Mouse (Mus musculus) intestine, embryonic 16.5 days (tissue): ENCODE measurements around the gene Gm35549. TPM values are rescaled to one million over a fixed set of nuclear protein-coding genes. Genes with fewer than 3 reads are reported as not detected.

Experiments
- ATAC-seq: fragments of 200-750 bp; cut with Nextera tagmentation; 2 replicates; pipeline ENCODE4 v1.8.0; 2017; ENCODE audit warnings: moderate TSS enrichment, moderate library complexity
- H3K27ac ChIP-seq: fragments of 300-500 bp; sonication (generic); 2 replicates; pipeline ENCODE4 v1.5.1; 2014; ENCODE audit warnings: mild to moderate bottlenecking, low read length
- H3K27me3 ChIP-seq: fragments of 300-500 bp; sonication (generic); replicated peaks from 2 replicates; pipeline ENCODE4 v1.6.1; 2014; ENCODE audit warnings: low read length, control low read depth, mixed read lengths; ENCODE audit not compliant: control insufficient read depth, insufficient read depth
- H3K36me3 ChIP-seq: fragments of 300-500 bp; sonication (generic); 2 replicates; pipeline ENCODE4 v1.6.1; 2014; ENCODE audit warnings: low read length, control low read depth; ENCODE audit not compliant: control insufficient read depth, insufficient read depth
- H3K4me1 ChIP-seq: fragments of 300-500 bp; sonication (generic); 2 replicates; pipeline ENCODE4 v1.6.1; 2014; ENCODE audit warnings: low read length, control low read depth, mixed read lengths; ENCODE audit not compliant: control insufficient read depth, insufficient read depth
- H3K4me2 ChIP-seq: fragments of 300-500 bp; sonication (generic); 2 replicates; pipeline ENCODE4 v1.6.1; 2014; ENCODE audit warnings: low read depth, low read length, control low read depth
- H3K4me3 ChIP-seq: fragments of 300-500 bp; sonication (generic); 2 replicates; pipeline ENCODE4 v1.5.1; 2014; ENCODE audit warnings: mild to moderate bottlenecking, low read length
- H3K9ac ChIP-seq: fragments of 300-500 bp; sonication (generic); 2 replicates; pipeline ENCODE4 v1.6.1; 2014; ENCODE audit warnings: low read depth, low read length
- H3K9me3 ChIP-seq: fragments of 300-500 bp; sonication (generic); 2 replicates; pipeline ENCODE4 v1.6.1; 2016; ENCODE audit warnings: low read length, control low read depth; ENCODE audit not compliant: control insufficient read depth
- WGBS: fragments of 180-500 bp; shearing (Covaris S2); extraction: QIAGEN DNeasy Blood & Tissue Kit; methylation state at CpG from one replicate; pipeline ENCODE4 v1.1.7; 2014; 5-methylcytosine and 5-hydroxymethylcytosine counted together
- polyA plus RNA-seq: library from polyadenylated mRNA; unstranded; fragments of >200 nt; fragmentation: Nextera tagmentation; extraction: Ambion mirVana; gene quantifications from 2 replicates; pipeline ENCODE4 v1.2.1, GENCODE M21; 2015

Gene Gm35549
- polyA plus RNA-seq = 0.23 TPM in 1 of 2 replicates, not detected in the other

DNA sequence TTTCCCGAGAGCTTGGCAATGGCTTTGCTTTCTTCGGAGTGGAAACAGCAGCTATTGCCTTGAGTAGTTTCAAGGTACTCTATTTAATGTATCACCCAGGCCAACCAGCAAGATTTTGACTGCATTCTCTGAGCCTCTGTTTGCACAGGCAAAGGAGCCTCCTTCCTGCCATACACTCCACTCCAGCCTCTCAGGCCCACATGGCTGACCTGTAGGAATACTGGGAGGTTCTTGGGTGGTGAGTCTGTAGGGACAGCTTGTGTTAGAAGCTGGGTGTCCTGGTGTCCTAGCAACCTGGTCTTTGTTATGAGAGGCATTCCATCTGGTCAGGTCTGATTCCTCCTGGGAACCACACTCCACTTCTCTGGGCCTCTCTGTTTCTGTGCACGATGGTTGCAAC is at the start of gene Gm35549:
Gene Gm35549, minus strand, starts transcription at position 276 of the 400 bp plus-strand sequence.
- H3K27ac ChIP-seq = no peak within 1 kb of the TSS
- no peak for ATAC-seq
- no peak within 1 kb of the TSS for H3K4me3 ChIP-seq
- H3K9ac ChIP-seq = no peak within 1 kb of the TSS
- WGBS = 71% methylated on average over 3 of the region's 3 CpGs
- H3K36me3 ChIP-seq = no peaks in the 10 kb centered on the region
- no peaks in the 10 kb centered on the region for H3K4me1 ChIP-seq
- H3K4me2 ChIP-seq = no peak within 1 kb of the TSS
- H3K27me3 ChIP-seq = no peaks in the 10 kb centered on the region
- H3K9me3 ChIP-seq = no peaks in the 10 kb centered on the region

- Histone ChIP-seq H3K4me1 (no peaks in the 10 kb centered on the region), H3K27me3 (no peaks in the 10 kb centered on the region), H3K9me3 (no peaks in the 10 kb centered on the region; the same call in 1 of the 2 replicates), H3K4me3 (peak overlapping the region; percentile 81), H3K9ac (peak overlapping the region; percentile 88), H3K27ac (no peak overlapping the region; the same call in 1 of the 2 replicates), H3K4me2 (peak overlapping the region; percentile 83), H3K36me3 (no peaks in the 10 kb centered on the region)
- ATAC-seq = peak; percentile 93
- WGBS = 6% methylated on average over 54 of the region's 54 CpGs
These were observed 42.7 kb upstream of the Gm35549 start for GRCm38 (mm10) chr9:122886372-122887179.

DNA sequence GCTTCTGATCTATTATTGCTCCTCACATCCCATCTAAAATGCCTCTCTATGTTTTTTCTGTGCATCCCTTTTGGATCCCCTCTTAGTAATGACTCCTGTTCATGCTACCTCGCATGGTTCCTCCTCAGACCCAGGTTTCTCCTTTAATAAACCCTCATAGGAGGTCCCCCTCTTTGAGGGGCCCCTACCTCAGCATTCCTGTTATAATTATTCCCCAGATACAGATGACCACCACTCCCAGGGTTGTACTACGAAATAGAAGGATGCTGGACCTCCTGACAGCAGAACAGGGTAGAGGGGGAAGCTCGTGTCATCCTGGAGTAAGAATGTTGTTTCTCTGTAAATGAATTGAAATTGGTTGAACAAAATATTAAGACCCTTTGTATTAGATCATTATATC is 41.5 kb upstream of the Gm35549 start, which contains the start of gene Zkscan7:
Gene Zkscan7, plus strand, starts transcription at position 301 of the 400 bp plus-strand sequence.
- H3K27ac ChIP-seq = no peak within 1 kb of the TSS
- H3K4me1 ChIP-seq = no peaks in the 10 kb centered on the region
- no peaks in the 10 kb centered on the region for H3K27me3 ChIP-seq
- 88% methylated on average over 3 of the region's 3 CpGs for WGBS
- 0 out of 2 replicates have a peak within 1 kb of the TSS, but pooled peaks have one; percentile 88 for H3K9ac ChIP-seq
- H3K36me3 ChIP-seq = no peaks in the 10 kb centered on the region
- peak within 1 kb of the TSS; percentile 81 for H3K4me3 ChIP-seq
- no peaks in the 10 kb centered on the region; the same call in 1 of the 2 replicates for H3K9me3 ChIP-seq
- peak within 1 kb of the TSS; percentile 83 for H3K4me2 ChIP-seq
- no peak for ATAC-seq

DNA sequence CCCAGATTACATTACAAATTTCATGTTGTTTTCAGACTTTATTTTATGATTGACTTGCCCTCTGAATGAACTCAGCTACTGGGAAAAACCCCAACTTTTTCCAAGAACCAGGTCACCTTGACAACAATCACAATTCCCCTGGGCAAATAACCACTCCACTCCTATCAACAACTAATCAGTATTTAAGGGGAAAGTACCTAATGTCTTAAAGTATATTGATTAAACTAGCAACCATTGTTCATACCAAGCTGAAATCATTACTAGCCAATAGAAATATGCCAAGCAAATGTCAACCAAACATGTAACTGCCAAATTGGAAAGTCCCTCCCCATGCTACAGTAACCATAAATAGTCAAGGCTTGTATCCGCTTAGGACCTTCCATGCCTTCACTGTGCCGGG is 31.3 kb upstream of the Gm35549 start:
- Histone ChIP-seq H3K4me1 (no peaks in the 10 kb centered on the region), H3K9ac (no peak overlapping the region), H3K36me3 (no peaks in the 10 kb centered on the region), H3K27ac (no peak overlapping the region), H3K4me2 (no peak overlapping the region), H3K4me3 (no peak overlapping the region), H3K9me3 (no peaks in the 10 kb centered on the region), H3K27me3 (no peaks in the 10 kb centered on the region)
- ATAC-seq = no peak
- 87% methylated on average over 2 of the region's 2 CpGs for WGBS

- ATAC-seq = no peak
- no peak overlapping the region for H3K27ac ChIP-seq
- no peaks in the 10 kb centered on the region for H3K4me1 ChIP-seq
- no peak overlapping the region for H3K4me3 ChIP-seq
- no peak overlapping the region for H3K4me2 ChIP-seq
- H3K9me3 ChIP-seq = no peaks in the 10 kb centered on the region
- H3K36me3 ChIP-seq = no peaks in the 10 kb centered on the region
- no peaks in the 10 kb centered on the region for H3K27me3 ChIP-seq
- H3K9ac ChIP-seq = no peak overlapping the region
- 59% methylated on average over 1 of the region's 1 CpGs for WGBS
These were observed 30.8 kb upstream of the Gm35549 start for GRCm38 (mm10) chr9:122874653-122875052.

DNA sequence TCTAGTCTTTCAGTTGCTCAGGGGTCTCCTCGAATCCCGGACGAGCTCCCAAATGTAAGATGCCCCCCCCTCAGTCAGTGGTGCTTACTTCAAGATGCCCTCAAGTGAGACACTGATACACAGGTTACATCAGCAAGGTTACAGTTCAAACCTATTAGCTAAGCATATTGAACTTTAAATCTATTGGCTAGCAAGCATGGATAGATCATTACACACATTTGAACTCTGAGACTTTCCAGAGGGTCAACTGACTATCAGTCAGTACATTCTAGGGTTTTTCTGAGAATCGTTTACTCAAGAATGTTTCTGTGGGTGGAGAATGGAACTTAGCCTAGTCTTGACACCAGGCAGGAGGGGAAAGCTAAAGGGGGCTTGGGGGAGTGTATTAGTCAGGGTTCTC is 28.8 kb upstream of the Gm35549 start:
- Histone ChIP-seq H3K4me1 (no peaks in the 10 kb centered on the region), H3K27ac (no peak overlapping the region), H3K9me3 (no peaks in the 10 kb centered on the region), H3K36me3 (no peaks in the 10 kb centered on the region), H3K4me2 (no peak overlapping the region), H3K27me3 (no peaks in the 10 kb centered on the region), H3K4me3 (no peak overlapping the region), H3K9ac (no peak overlapping the region)
- 82% methylated on average over 4 of the region's 4 CpGs for WGBS
- ATAC-seq = no peak

- peak; percentile 30; the same call in 1 of the 2 replicates for ATAC-seq
- 79% methylated on average over 4 of the region's 4 CpGs for WGBS
- peaks cover 9% of the 10 kb centered on the region for H3K4me1 ChIP-seq
- peak overlapping the region; percentile 64 for H3K4me2 ChIP-seq
- H3K4me3 ChIP-seq = peak overlapping the region; percentile 80
- H3K36me3 ChIP-seq = peaks cover 10% of the 10 kb centered on the region
- H3K9ac ChIP-seq = peak overlapping the region; percentile 94
- H3K27me3 ChIP-seq = no peaks in the 10 kb centered on the region
- H3K27ac ChIP-seq = no peak overlapping the region
- H3K9me3 ChIP-seq = peaks cover 7% of the 10 kb centered on the region; the same call in 1 of the 2 replicates
These were observed 22.4 kb upstream of the Gm35549 start for GRCm38 (mm10) chr9:122866192-122866591.

DNA sequence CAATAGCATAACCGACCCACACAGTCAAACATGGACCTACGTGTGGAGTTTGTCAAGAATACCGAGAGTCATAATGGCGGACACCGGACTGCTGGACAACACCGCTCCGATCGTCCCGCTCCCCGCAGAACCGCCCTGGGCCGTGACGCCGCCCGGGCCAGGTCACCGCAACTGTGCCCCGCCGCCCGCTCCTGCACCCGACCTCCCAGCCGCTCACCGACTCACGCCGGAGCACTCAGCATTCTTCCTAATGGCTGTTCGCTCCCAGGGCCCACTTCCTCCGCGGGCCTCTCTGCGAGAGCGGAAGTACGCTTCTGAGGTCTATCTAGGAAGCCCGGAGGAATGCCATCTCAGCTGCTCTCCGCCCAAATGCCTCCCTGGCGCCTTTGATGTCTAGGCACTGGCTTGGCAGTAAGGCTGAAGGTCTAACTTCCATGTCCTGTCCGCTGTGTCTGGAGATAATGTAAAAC is 21.9 kb upstream of the Gm35549 start, which contains the start of gene Zfp445:
Gene Zfp445, minus strand, starts transcription at position 310 of the 470 bp plus-strand sequence.
- WGBS = under 1% methylated on average over 34 of the region's 34 CpGs
- H3K36me3 ChIP-seq = peaks cover 15% of the 10 kb centered on the region
- peak within 1 kb of the TSS; percentile 78; the same call in 1 of the 2 replicates for H3K27ac ChIP-seq
- ATAC-seq = peak; percentile 96
- peaks cover 11% of the 10 kb centered on the region; the same call in 1 of the 2 replicates for H3K9me3 ChIP-seq
- peak within 1 kb of the TSS; percentile 94 for H3K9ac ChIP-seq
- peak within 1 kb of the TSS; percentile 64 for H3K4me2 ChIP-seq
- no peaks in the 10 kb centered on the region for H3K27me3 ChIP-seq
- peak within 1 kb of the TSS; percentile 80 for H3K4me3 ChIP-seq
- peaks cover 9% of the 10 kb centered on the region for H3K4me1 ChIP-seq

DNA sequence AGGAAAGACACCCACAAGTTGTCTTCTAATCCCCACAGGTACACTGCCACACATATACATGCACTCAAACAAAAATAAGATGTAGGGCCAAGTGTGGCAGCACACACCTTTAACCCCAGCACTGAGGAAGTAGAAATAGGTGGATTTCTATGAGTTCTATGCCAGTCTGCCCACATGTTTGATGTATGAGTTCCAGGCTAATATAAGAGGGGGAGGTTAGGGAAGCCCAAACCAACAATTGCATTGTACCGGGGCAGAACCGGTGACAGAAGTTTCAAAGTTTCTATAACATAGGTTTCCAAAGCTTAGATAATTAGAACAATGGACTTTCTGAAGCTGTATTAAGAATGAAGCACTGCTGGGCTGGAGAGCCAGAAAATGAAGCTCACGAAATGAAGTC is 21.0 kb upstream of the Gm35549 start:
- H3K9me3 ChIP-seq = peaks cover 20% of the 10 kb centered on the region; the same call in 1 of the 2 replicates
- H3K4me3 ChIP-seq = peak overlapping the region; percentile 80
- peak overlapping the region; percentile 94 for H3K9ac ChIP-seq
- peaks cover 23% of the 10 kb centered on the region for H3K36me3 ChIP-seq
- no peak for ATAC-seq
- H3K4me2 ChIP-seq = peak overlapping the region; percentile 64
- no peaks in the 10 kb centered on the region for H3K27me3 ChIP-seq
- peaks cover 9% of the 10 kb centered on the region for H3K4me1 ChIP-seq
- no peak overlapping the region for H3K27ac ChIP-seq
- 58% methylated on average over 3 of the region's 3 CpGs for WGBS
